Mouse (Mus musculus) kidney, adult 2 months (tissue): ENCODE data around the gene Rsad1. TPM values are rescaled to one million over a fixed set of nuclear protein-coding genes. Genes with fewer than 3 reads are reported as not detected.

ENCODE experiments used
- DNase-seq: peaks from one replicate; pipeline ENCODE4 v3.0.0; 2021
- H3K27ac ChIP-seq: fragments of 200-500 bp; 2 replicates; pipeline ENCODE4 v1.5.1; 2012; ENCODE audit warnings: low read depth, low read length, control low read depth, inconsistent platforms; ENCODE audit not compliant: insufficient read depth
- H3K27me3 ChIP-seq: fragments of 200-500 bp; replicated peaks from 2 replicates; pipeline ENCODE4 v1.6.1; 2012; ENCODE audit warnings: mild to moderate bottlenecking, moderate library complexity, low read length, inconsistent platforms; ENCODE audit not compliant: control insufficient read depth, insufficient read depth
- H3K36me3 ChIP-seq: fragments of 200-500 bp; 2 replicates; pipeline ENCODE4 v1.6.1; 2012; ENCODE audit warnings: mild to moderate bottlenecking, moderate library complexity, low read length, inconsistent platforms; ENCODE audit not compliant: control insufficient read depth, insufficient read depth
- H3K4me1 ChIP-seq: fragments of 200-500 bp; 2 replicates; pipeline ENCODE4 v1.6.1; 2011; ENCODE audit warnings: low read length; ENCODE audit not compliant: control insufficient read depth, insufficient read depth
- H3K4me3 ChIP-seq: fragments of 200-500 bp; 2 replicates; pipeline ENCODE4 v1.5.1; 2011; ENCODE audit warnings: mild to moderate bottlenecking, low read depth, low read length, control low read depth; ENCODE audit not compliant: insufficient read depth
- CTCF ChIP-seq: fragments of 200-500 bp; conservative IDR thresholded peaks from 2 replicates; pipeline ENCODE4 v1.5.1; 2011; ENCODE audit warnings: low read depth, mild to moderate bottlenecking, control low read depth, low read length, moderate library complexity, mixed read lengths; ENCODE audit not compliant: insufficient read depth, insufficient read length
- POLR2A ChIP-seq: fragments of 200-500 bp; IDR thresholded peaks from one replicate; pipeline ENCODE4 v1.6.1; 2011; ENCODE audit warnings: low read depth, low read length, control low read depth
- WGBS: fragments of 180-500 bp; shearing (Covaris S2); methylation state at CpG from one replicate; pipeline ENCODE4 v1.1.7; 2018; 5-methylcytosine and 5-hydroxymethylcytosine counted together
- polyA plus RNA-seq: library from polyadenylated mRNA; depleted of rRNA; stranded (reverse); fragments of >200 nt; gene quantifications from 2 replicates; pipeline ENCODE4 v1.2.3, GENCODE M21; 2012; rRNA removed

Rsad1 gene
- 8.6 and 10.1 TPM in 2 replicates for polyA plus RNA-seq

DNA sequence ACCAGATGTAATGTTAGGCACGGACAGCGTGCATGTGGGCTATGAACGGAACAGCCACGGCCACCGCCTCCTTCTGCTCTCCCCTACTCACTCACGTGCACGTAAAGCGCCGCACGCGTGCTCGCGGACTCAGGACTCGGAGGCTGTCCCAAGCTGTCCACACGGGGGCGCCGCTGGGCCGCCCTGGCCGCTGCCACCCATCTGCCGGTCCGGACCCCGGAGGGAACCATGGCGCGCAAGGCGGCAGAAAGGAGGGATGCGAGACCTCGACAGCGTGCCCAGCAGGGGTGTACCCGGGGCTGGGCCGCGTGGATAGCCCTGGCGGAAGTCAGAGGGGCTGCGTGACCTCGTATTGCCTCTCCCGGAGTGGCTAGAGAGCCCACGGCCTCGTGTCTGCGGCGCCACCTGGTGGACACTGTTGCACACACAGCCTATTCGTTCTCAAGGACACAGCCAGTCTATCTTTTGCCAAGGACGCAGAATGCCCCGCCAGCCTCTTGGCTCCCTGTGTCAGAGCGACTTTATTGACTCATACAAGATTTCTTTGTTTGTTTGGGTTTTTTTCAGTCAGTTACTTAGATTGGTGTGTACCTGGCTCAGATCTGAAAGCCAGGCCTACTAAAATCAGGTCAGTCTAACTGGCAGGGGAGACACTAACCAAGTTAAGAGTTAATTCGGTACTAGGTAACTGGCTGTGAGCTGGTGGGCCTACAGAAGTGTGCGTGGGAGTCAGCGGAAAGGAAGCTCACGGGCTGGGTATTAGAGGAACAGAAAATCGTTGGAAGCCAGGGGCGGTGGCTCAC lies at the start of gene Rsad1:
Gene Rsad1 (minus strand): TSS at position 368 of the 803 bp plus-strand sequence.
- Histone ChIP-seq H3K4me3 (peak within 1 kb of the TSS; percentile 77), H3K4me1 (no peaks in the 10 kb centered on the region), H3K27ac (peak within 1 kb of the TSS; percentile 90), H3K36me3 (no peaks in the 10 kb centered on the region), H3K27me3 (no peaks in the 10 kb centered on the region)
- WGBS = 2% methylated on average over 49 of the region's 49 CpGs
- peak; percentile 97 for DNase-seq
- TF ChIP-seq CTCF (peak; percentile 77), POLR2A (no peak)

- H3K36me3 ChIP-seq = no peaks in the 10 kb centered on the region
- H3K4me1 ChIP-seq = peaks cover 16% of the 10 kb centered on the region; the same call in 1 of the 2 replicates
- H3K4me3 ChIP-seq = no peak overlapping the region
- 59% methylated on average over 6 of the region's 6 CpGs for WGBS
- TF ChIP-seq CTCF (peak; percentile 56), POLR2A (no peak)
- no peak for DNase-seq
- H3K27ac ChIP-seq = no peak overlapping the region
- no peaks in the 10 kb centered on the region for H3K27me3 ChIP-seq
Observed at GRCm38 (mm10) chr11:94598437-94599120, 49.5 kb upstream of the Rsad1 start.

- H3K27me3 ChIP-seq = no peaks in the 10 kb centered on the region
- no peaks in the 10 kb centered on the region for H3K36me3 ChIP-seq
- H3K4me3 ChIP-seq = no peak overlapping the region
- WGBS = 12% methylated on average over 4 of the region's 4 CpGs
- TF ChIP-seq CTCF = no peak
- no peak for TF ChIP-seq POLR2A
- peak; percentile 92 for DNase-seq
- no peak overlapping the region for H3K27ac ChIP-seq
- H3K4me1 ChIP-seq = peaks cover 14% of the 10 kb centered on the region; the same call in 1 of the 2 replicates
Observed at GRCm38 (mm10) chr11:94597319-94597718, 48.3 kb upstream of the Rsad1 start.

DNA sequence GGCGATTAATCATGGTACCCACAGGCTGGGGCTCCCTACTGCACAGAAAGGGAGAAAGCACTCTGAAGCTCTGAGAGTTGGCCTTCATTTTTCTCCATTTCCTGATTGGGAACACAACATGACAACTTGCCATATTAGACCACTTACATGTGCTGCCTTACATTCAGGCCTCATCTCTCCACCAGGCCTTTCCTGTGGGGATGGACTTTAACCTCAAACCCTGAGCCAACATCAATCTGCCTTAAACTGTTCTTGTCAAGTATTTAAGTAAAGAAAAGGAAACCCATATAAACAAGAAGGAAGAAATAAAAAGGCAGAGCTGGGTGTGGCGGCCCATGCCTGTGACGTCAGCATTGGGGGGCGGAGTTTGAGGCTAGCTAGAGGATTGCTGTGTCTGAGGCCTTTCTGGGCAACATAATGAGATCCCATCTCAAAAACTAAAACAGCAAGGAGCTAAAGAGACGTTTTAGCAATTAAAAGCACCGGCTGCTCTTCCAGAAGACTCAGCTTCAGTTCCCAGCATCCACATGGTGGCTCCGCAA lies 47.3 kb upstream of the Rsad1 start:
- DNase-seq = peak; percentile 29
- no peak overlapping the region for H3K27ac ChIP-seq

DNA sequence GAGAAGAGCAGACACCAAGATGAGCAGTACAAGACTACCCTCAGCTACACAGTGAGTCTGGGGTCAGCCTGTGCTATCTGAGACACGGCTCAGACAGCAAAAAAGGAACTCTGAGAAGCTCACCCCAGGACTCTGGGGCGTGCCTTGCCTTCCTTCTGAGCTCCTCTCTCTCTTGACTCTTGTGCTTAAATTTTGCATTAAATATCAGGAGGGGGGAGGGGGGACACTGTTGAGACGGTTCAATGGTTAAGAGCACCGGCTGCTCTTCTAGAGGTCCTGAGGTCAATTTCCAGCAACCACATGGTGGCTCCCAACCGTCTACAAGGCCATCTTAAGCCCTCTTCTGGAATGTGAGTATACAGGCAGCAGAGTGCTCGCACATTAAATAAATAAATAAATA lies 38.5 kb upstream of the Rsad1 start:
- DNase-seq = no peak
- H3K36me3 ChIP-seq = no peaks in the 10 kb centered on the region
- no peak overlapping the region for H3K4me3 ChIP-seq
- H3K27me3 ChIP-seq = no peaks in the 10 kb centered on the region
- WGBS = 65% methylated on average over 6 of the region's 6 CpGs
- H3K4me1 ChIP-seq = peaks cover 4% of the 10 kb centered on the region
- TF ChIP-seq CTCF = no peak
- no peak for TF ChIP-seq POLR2A
- no peak overlapping the region for H3K27ac ChIP-seq

More for the DNA sequence above, 47.3 kb upstream of the Rsad1 start:
- WGBS = 73% methylated on average over 7 of the region's 7 CpGs
- TF ChIP-seq CTCF = no peak
- TF ChIP-seq POLR2A = no peak
- Histone ChIP-seq H3K4me3 (no peak overlapping the region), H3K36me3 (no peaks in the 10 kb centered on the region), H3K27me3 (no peaks in the 10 kb centered on the region), H3K4me1 (peaks cover 14% of the 10 kb centered on the region)

GRCm38 (mm10) chr11:94585091-94585490 lies 36.0 kb upstream of the Rsad1 start:
- no peak overlapping the region for H3K4me3 ChIP-seq
- no peak for DNase-seq
- H3K36me3 ChIP-seq = no peaks in the 10 kb centered on the region
- H3K27me3 ChIP-seq = no peaks in the 10 kb centered on the region
- H3K27ac ChIP-seq = no peak overlapping the region
- no peak for TF ChIP-seq CTCF
- TF ChIP-seq POLR2A = no peak
- no peaks in the 10 kb centered on the region for H3K4me1 ChIP-seq
- 87% methylated on average over 9 of the region's 9 CpGs for WGBS
